Mouse (Mus musculus) ovary, postnatal 36 days (tissue): ENCODE results near the gene Tpi1.
A peak's percentile ranks its signal among the peaks of the same experiment; 100 is the strongest.
"Not testable (repeated sequence)": the region's sequence is repeated elsewhere in the genome, so short reads cannot be mapped to it uniquely, and the experiment has no call there.

Experiments
- DNase-seq: peaks from one replicate; pipeline ENCODE4 v3.0.0; 2022; ENCODE audit warnings: low spot score, mixed read lengths

The Tpi1 gene

GRCm38 (mm10) chr6:124809052-124809774 lies 4.9 kb downstream of the Tpi1 start:
- peak; percentile 87 for DNase-seq

GRCm38 (mm10) chr6:124808358-124809012 lies 5.6 kb downstream of the Tpi1 start, which contains the start of gene Spsb2:
TSS of gene Spsb2 (plus strand) at chr6:124808661.
- DNase-seq = peak; percentile 80

GRCm38 (mm10) chr6:124807986-124808357 lies 6.1 kb downstream of the Tpi1 start:
- no peak for DNase-seq

- no peak for DNase-seq
Observed at GRCm38 (mm10) chr6:124807366-124807765, 6.7 kb downstream of the Tpi1 start.

- DNase-seq = no peak
Observed at GRCm38 (mm10) chr6:124806446-124807140, 7.5 kb downstream of the Tpi1 start.

- peak; percentile 95 for DNase-seq
Observed at GRCm38 (mm10) chr6:124805341-124806321, 8.5 kb downstream of the Tpi1 start.

- DNase-seq = no peak
Observed at GRCm38 (mm10) chr6:124804341-124804740, 9.8 kb downstream of the Tpi1 start.

GRCm38 (mm10) chr6:124803691-124804090 lies 10.4 kb downstream of the Tpi1 start:
- not testable (repeated sequence) for DNase-seq

- DNase-seq = no peak
Observed at GRCm38 (mm10) chr6:124803061-124803460, 11.0 kb downstream of the Tpi1 start.

- DNase-seq = not testable (repeated sequence)
Observed at GRCm38 (mm10) chr6:124802400-124802799, 11.7 kb downstream of the Tpi1 start.

GRCm38 (mm10) chr6:124796200-124796599 lies 17.9 kb downstream of the Tpi1 start:
- no peak for DNase-seq

GRCm38 (mm10) chr6:124795781-124796180 lies 18.3 kb downstream of the Tpi1 start:
- DNase-seq = no peak

GRCm38 (mm10) chr6:124791911-124792310 lies 22.2 kb downstream of the Tpi1 start:
- DNase-seq = no peak

- no peak for DNase-seq
Observed at GRCm38 (mm10) chr6:124790121-124790520, 24.0 kb downstream of the Tpi1 start.

GRCm38 (mm10) chr6:124789519-124789918 lies 24.6 kb downstream of the Tpi1 start:
- no peak for DNase-seq

- DNase-seq = no peak
Observed at GRCm38 (mm10) chr6:124787722-124788121, 26.4 kb downstream of the Tpi1 start.

- no peak for DNase-seq
Observed at GRCm38 (mm10) chr6:124786756-124787420, 27.2 kb downstream of the Tpi1 start.

- no peak for DNase-seq
Observed at GRCm38 (mm10) chr6:124782436-124782835, 31.7 kb downstream of the Tpi1 start.

GRCm38 (mm10) chr6:124780917-124781316 lies 33.2 kb downstream of the Tpi1 start:
- no peak for DNase-seq

GRCm38 (mm10) chr6:124779984-124780416 lies 34.1 kb downstream of the Tpi1 start:
- DNase-seq = no peak
